Mouse (Mus musculus) hindbrain, embryonic 11.5 days (tissue): ENCODE measurements around the gene Basp1. TPM values are rescaled to one million over a fixed set of nuclear protein-coding genes. Genes with fewer than 3 reads are reported as not detected.

ENCODE experiments used
- ATAC-seq: fragments of 200-750 bp; cut with Nextera tagmentation; 2 replicates; pipeline ENCODE4 v1.8.0; 2017; ENCODE audit warnings: mild to moderate bottlenecking, moderate TSS enrichment, moderate library complexity; ENCODE audit not compliant: low FRiP score
- DNase-seq: peaks from one replicate; pipeline ENCODE4 v3.0.0-alpha.2; 2015; ENCODE audit warnings: low spot score
- H3K27ac ChIP-seq: fragments of 300-500 bp; sonication (generic); 2 replicates; pipeline ENCODE4 v1.5.1; 2014; ENCODE audit warnings: mild to moderate bottlenecking, low read depth, low read length
- H3K27me3 ChIP-seq: fragments of 300-500 bp; sonication (generic); 2 replicates; pipeline ENCODE4 v1.6.1; 2014; ENCODE audit warnings: mild to moderate bottlenecking, low read length, moderate library complexity, mixed read lengths; ENCODE audit not compliant: control insufficient read depth, insufficient read depth
- H3K36me3 ChIP-seq: fragments of 300-500 bp; sonication (generic); 2 replicates; pipeline ENCODE4 v1.6.1; 2014; ENCODE audit warnings: mild to moderate bottlenecking, low read length, moderate library complexity, mixed read lengths; ENCODE audit not compliant: control insufficient read depth, insufficient read depth
- H3K4me1 ChIP-seq: fragments of 300-500 bp; sonication (generic); replicated peaks from 2 replicates; pipeline ENCODE4 v1.6.1; 2014; ENCODE audit warnings: low read length, mixed read lengths; ENCODE audit not compliant: control insufficient read depth, insufficient read depth
- H3K4me2 ChIP-seq: fragments of 300-500 bp; sonication (generic); replicated peaks from 2 replicates; pipeline ENCODE4 v1.6.1; 2014; ENCODE audit warnings: mild to moderate bottlenecking, low read depth, low read length
- H3K4me3 ChIP-seq: fragments of 300-500 bp; sonication (generic); 2 replicates; pipeline ENCODE4 v1.5.1; 2014; ENCODE audit warnings: low read depth, low read length
- H3K9ac ChIP-seq: fragments of 300-500 bp; sonication (generic); 2 replicates; pipeline ENCODE4 v1.6.1; 2014; ENCODE audit warnings: low read depth, low read length
- H3K9me3 ChIP-seq: fragments of 300-500 bp; sonication (generic); 2 replicates; pipeline ENCODE4 v1.6.1; 2016; ENCODE audit warnings: low read length; ENCODE audit not compliant: control insufficient read depth
- WGBS: fragments of 180-500 bp; shearing (Covaris S2); extraction: QIAGEN DNeasy Blood & Tissue Kit; methylation state at CpG from one replicate; pipeline ENCODE4 v1.1.7; 2014; 5-methylcytosine and 5-hydroxymethylcytosine counted together
- polyA plus RNA-seq: library from polyadenylated mRNA; unstranded; fragments of >200 nt; fragmentation: Nextera tagmentation; extraction: Ambion mirVana; gene quantifications from 2 replicates; pipeline ENCODE4 v1.2.1, GENCODE M21; 2014

Basp1 gene
- polyA plus RNA-seq, 1 experiment from 2014 or later = 130 TPM

- ATAC-seq = no peak
- DNase-seq = peak; percentile 25
- Histone ChIP-seq H3K27me3 (no peaks in the 10 kb centered on the region), H3K36me3 (no peaks in the 10 kb centered on the region), H3K9me3 (no peaks in the 10 kb centered on the region), H3K9ac (no peak overlapping the region), H3K4me2 (no peak overlapping the region), H3K4me3 (no peak overlapping the region), H3K27ac (no peak overlapping the region), H3K4me1 (no peaks in the 10 kb centered on the region; the same call in 1 of the 2 replicates)
- WGBS = 47% methylated on average over 16 of the region's 16 CpGs
Measured at GRCm38 (mm10) chr15:25331877-25332445, 81.6 kb downstream of the Basp1 start.

- H3K27ac ChIP-seq = no peak overlapping the region
- no peaks in the 10 kb centered on the region for H3K9me3 ChIP-seq
- H3K9ac ChIP-seq = no peak overlapping the region
- ATAC-seq (no peak), DNase-seq (no peak)
- no peaks in the 10 kb centered on the region; the same call in 1 of the 2 replicates for H3K4me1 ChIP-seq
- H3K27me3 ChIP-seq = no peaks in the 10 kb centered on the region
- no peak overlapping the region for H3K4me3 ChIP-seq
- H3K4me2 ChIP-seq = no peak overlapping the region
- 64% methylated on average over 4 of the region's 4 CpGs for WGBS
- no peaks in the 10 kb centered on the region for H3K36me3 ChIP-seq
Measured at GRCm38 (mm10) chr15:25330946-25331345, 82.6 kb downstream of the Basp1 start.

GRCm38 (mm10) chr15:25322601-25323000 is 91.0 kb downstream of the Basp1 start:
- WGBS = 88% methylated on average over 2 of the region's 2 CpGs
- Histone ChIP-seq H3K36me3 (no peaks in the 10 kb centered on the region), H3K27me3 (no peaks in the 10 kb centered on the region), H3K27ac (no peak overlapping the region), H3K9me3 (no peaks in the 10 kb centered on the region), H3K4me3 (no peak overlapping the region), H3K4me2 (no peak overlapping the region), H3K9ac (no peak overlapping the region), H3K4me1 (no peaks in the 10 kb centered on the region)
- no peak for ATAC-seq
- no peak for DNase-seq

- Histone ChIP-seq H3K4me2 (no peak overlapping the region), H3K36me3 (no peaks in the 10 kb centered on the region), H3K4me1 (no peaks in the 10 kb centered on the region), H3K4me3 (no peak overlapping the region), H3K27ac (no peak overlapping the region), H3K9me3 (no peaks in the 10 kb centered on the region), H3K9ac (no peak overlapping the region), H3K27me3 (no peaks in the 10 kb centered on the region)
- DNase-seq (no peak), ATAC-seq (no peak)
- 93% methylated on average over 3 of the region's 3 CpGs for WGBS
Measured at GRCm38 (mm10) chr15:25322111-25322510, 91.5 kb downstream of the Basp1 start.

- Histone ChIP-seq H3K27ac (no peak overlapping the region), H3K9ac (no peak overlapping the region), H3K36me3 (no peaks in the 10 kb centered on the region), H3K4me2 (no peak overlapping the region), H3K4me1 (no peaks in the 10 kb centered on the region), H3K4me3 (no peak overlapping the region), H3K27me3 (no peaks in the 10 kb centered on the region), H3K9me3 (no peaks in the 10 kb centered on the region)
- DNase-seq (no peak), ATAC-seq (no peak)
- WGBS = 90% methylated on average over 4 of the region's 4 CpGs
Measured at GRCm38 (mm10) chr15:25321636-25322035, 91.9 kb downstream of the Basp1 start.

GRCm38 (mm10) chr15:25314471-25314870 is 99.1 kb downstream of the Basp1 start:
- Histone ChIP-seq H3K4me3 (no peak overlapping the region), H3K27me3 (no peaks in the 10 kb centered on the region), H3K4me1 (no peaks in the 10 kb centered on the region), H3K9ac (no peak overlapping the region), H3K36me3 (no peaks in the 10 kb centered on the region), H3K9me3 (no peaks in the 10 kb centered on the region), H3K4me2 (no peak overlapping the region), H3K27ac (no peak overlapping the region)
- no peak for DNase-seq
- WGBS = 73% methylated on average over 3 of the region's 3 CpGs
- no peak for ATAC-seq

Other genes starting within 250 kb of the Basp1 start
- 39.1 and 45.2 TPM in 2 replicates for gene Myo10, start 208.8 kb upstream of the Basp1 start, polyA plus RNA-seq